Mouse (Mus musculus) gastrocnemius, postnatal 10 days (tissue): ENCODE measurements around the gene Lbhd1. TPM values are rescaled to one million over a fixed set of nuclear protein-coding genes. Genes with fewer than 3 reads are reported as not detected.

Source experiments
- microRNA-seq, 2 experiments: library from miRNA; unstranded; fragments of <30 nt; microRNA quantifications; one replicate each; pipeline ENCODE4 v1.2.0; 2021
- total RNA-seq, 2 experiments: library from RNA; stranded (reverse); gene quantifications; 2 replicates each; pipeline ENCODE4 v1.2.3; 2021

The Lbhd1 gene
- total RNA-seq, 2 experiments from 2014 or later = 7.2 to 11.8 TPM

Small RNA genes lying within 50 kb of the gene (microRNA-seq; reads per million reads assigned to microRNA genes)
- 0 to 0.25 reads per million in 2 experiments for gene Mir5136

Other genes with a start within 250 kb of the Lbhd1 start
- gene Chrm1, start 219.9 kb upstream of the Lbhd1 start, total RNA-seq = under 1 TPM; 0.11 to 0.16 TPM
- gene Slc3a2, start 160.4 kb upstream of the Lbhd1 start, total RNA-seq = 10 to 100 TPM; 29.4 to 36.7 TPM
- gene Wdr74, start 147.9 kb upstream of the Lbhd1 start, total RNA-seq = 10 to 100 TPM; 26.5 to 27.4 TPM
- gene 1700092M07Rik, start 143.0 kb upstream of the Lbhd1 start, total RNA-seq = under 1 TPM in 1 of 2 experiments, not detected in 1; 0.65 TPM
- 10 to 100 TPM; 35.6 to 46.3 TPM for gene Stx5a, start 142.3 kb upstream of the Lbhd1 start, total RNA-seq
- 10 to 100 TPM; 40.8 to 61.8 TPM for gene Nxf1, start 126.7 kb upstream of the Lbhd1 start, total RNA-seq
- 10 to 100 TPM; 81.9 to 82.5 TPM for gene Tmem223, start 112.7 kb upstream of the Lbhd1 start, total RNA-seq
- 10 to 100 TPM; 13.6 to 14.1 TPM for gene Tmem179b, start 109.3 kb upstream of the Lbhd1 start, total RNA-seq
- 10 to 100 TPM in 1 of 2 experiments, 1 to 10 TPM in 1; 8.5 to 12.0 TPM for gene Taf6l, start 97.3 kb upstream of the Lbhd1 start, total RNA-seq
- 10 to 100 TPM; 40.9 to 45.1 TPM for gene Polr2g, start 85.2 kb upstream of the Lbhd1 start, total RNA-seq
- gene Zbtb3, start 81.2 kb upstream of the Lbhd1 start, total RNA-seq = 1 to 10 TPM; 1.0 to 1.4 TPM
- 10 to 100 TPM; 11.8 to 15.7 TPM for gene Ttc9c, start 64.4 kb upstream of the Lbhd1 start, total RNA-seq
- 10 to 100 TPM; 42.2 to 47.8 TPM for gene Hnrnpul2, start 63.7 kb upstream of the Lbhd1 start, total RNA-seq
- gene AC129217.1, start 54.0 kb upstream of the Lbhd1 start, total RNA-seq = not detected
- gene Bscl2, start 46.3 kb upstream of the Lbhd1 start, total RNA-seq = 10 to 100 TPM; 16.8 to 19.5 TPM
- under 1 TPM; 0.66 to 0.77 TPM for gene Gng3, start 44.5 kb upstream of the Lbhd1 start, total RNA-seq
- 10 to 100 TPM; 11.5 to 14.0 TPM for gene Lrrn4cl, start 33.0 kb upstream of the Lbhd1 start, total RNA-seq
- 100 to 1,000 TPM; 169 to 172 TPM for gene Ubxn1, start 12.2 kb upstream of the Lbhd1 start, total RNA-seq
- gene Uqcc3, start 2.8 kb upstream of the Lbhd1 start, total RNA-seq = 10 to 100 TPM; 55.2 to 58.1 TPM
- not detected for gene Gm49403, start 198 bp downstream of the Lbhd1 start, total RNA-seq
- 10 to 100 TPM; 25.6 to 29.6 TPM for gene 1810009A15Rik, start 5.1 kb downstream of the Lbhd1 start, total RNA-seq
- gene Gm49416, start 5.2 kb downstream of the Lbhd1 start, total RNA-seq = 1 to 10 TPM in 1 of 2 experiments, not detected in 1; 3.3 TPM
- 10 to 100 TPM; 10.7 to 14.6 TPM for gene Ints5, start 9.3 kb downstream of the Lbhd1 start, total RNA-seq
- gene Ganab, start 14.3 kb downstream of the Lbhd1 start, total RNA-seq = 10 to 100 TPM; 42.1 to 58.8 TPM
- 10 to 100 TPM; 23.4 to 27.6 TPM for gene B3gat3, start 36.6 kb downstream of the Lbhd1 start, total RNA-seq
- 1 to 10 TPM; 4.2 to 5.6 TPM for gene Rom1, start 45.6 kb downstream of the Lbhd1 start, total RNA-seq
- gene Eml3, start 45.8 kb downstream of the Lbhd1 start, total RNA-seq = 10 to 100 TPM; 11.7 to 15.9 TPM
- gene Mta2, start 58.1 kb downstream of the Lbhd1 start, total RNA-seq = 10 to 100 TPM; 37.7 to 49.7 TPM
- 10 to 100 TPM in 1 of 2 experiments, 1 to 10 TPM in 1; 9.1 to 11.2 TPM for gene Tut1, start 70.1 kb downstream of the Lbhd1 start, total RNA-seq
- gene Eef1g, start 83.3 kb downstream of the Lbhd1 start, total RNA-seq = 100 to 1,000 TPM; 640 to 671 TPM
- 100 to 1,000 TPM; 235 to 267 TPM for gene Ahnak, start 105.6 kb downstream of the Lbhd1 start, total RNA-seq
- under 1 TPM in 1 of 2 experiments, not detected in 1; 0.63 TPM for gene Scgb1a1, start 204.2 kb downstream of the Lbhd1 start, total RNA-seq